Mouse (Mus musculus): ENCODE data around the gene Tada3. TPM values are rescaled to one million over a fixed set of nuclear protein-coding genes. Genes with fewer than 3 reads are reported as not detected.

Gene Tada3
- polyA plus RNA-seq, 1 experiment = not detected

DNA sequence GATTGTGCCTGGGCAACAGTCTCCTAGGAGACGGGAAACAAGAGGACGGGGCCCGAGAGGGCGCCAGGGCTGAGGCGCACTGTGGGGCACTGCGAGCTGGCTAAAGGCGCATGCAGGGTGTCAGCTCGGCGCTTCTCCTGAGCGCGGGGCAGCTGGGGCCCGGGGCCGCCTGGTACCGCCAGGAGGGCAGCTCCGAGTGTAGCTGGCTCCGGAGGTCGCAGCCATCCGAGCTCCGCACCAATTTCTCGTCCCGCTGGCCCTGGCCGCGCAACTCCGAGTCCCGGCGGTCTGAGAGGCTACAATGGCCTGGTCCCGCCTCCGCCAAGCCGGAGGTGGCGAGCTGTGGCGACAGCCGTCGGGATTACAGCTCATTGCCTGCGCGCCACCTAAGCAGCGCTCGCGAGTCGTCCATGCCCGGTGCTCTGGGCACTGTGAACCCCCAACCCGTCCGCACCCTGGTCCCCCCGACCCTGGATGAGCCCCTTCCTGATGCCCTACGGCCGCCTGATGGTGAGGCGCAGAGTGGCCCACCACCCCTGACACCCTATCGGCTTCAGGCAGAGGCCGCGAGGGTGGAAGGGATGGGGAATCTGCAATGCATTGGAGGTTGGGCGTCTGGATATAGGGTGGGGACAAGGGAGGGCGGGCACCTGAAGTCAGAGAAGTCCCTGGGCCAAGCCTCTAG lies 14.8 kb upstream of the Tada3 start:
- WGBS = 7% methylated on average over 51 of the region's 51 CpGs
- TF ChIP-seq POLR2A (IDR thresholded peaks at IDR 0.05; ENCODE audit: insufficient read depth, low read depth, low read length) (no peak), CTCF (IDR thresholded peaks at IDR 0.05; ENCODE audit: insufficient read depth, low read depth, low read length) (no peak)
- Histone ChIP-seq H3K27ac (ENCODE audit: insufficient read depth, low read depth, low read length) (no peak overlapping the region), H3K4me1 (ENCODE audit: control insufficient read depth, insufficient read depth, low read length) (peaks cover 12% of the 10 kb centered on the region), H3K4me3 (ENCODE audit: insufficient read depth, low read depth, low read length) (peak overlapping the region; percentile 47)

DNA sequence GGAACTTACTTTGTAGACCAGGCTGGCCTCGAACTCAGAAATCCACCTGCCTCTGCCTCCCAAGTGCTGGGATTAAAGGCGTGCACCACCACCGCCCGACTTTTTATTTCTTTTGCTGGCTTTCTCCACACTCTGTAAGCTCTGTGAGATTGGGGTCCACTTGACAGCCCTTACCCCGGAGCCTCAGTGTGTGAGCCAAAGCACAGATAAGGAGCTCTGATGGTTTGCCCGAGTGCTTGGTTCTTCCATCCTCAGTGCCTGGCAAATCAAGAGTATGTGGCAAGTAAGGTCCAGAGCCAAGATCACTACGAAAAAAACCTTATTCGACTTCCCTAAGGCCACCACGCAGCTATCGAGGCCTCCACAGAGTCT lies 14.3 kb upstream of the Tada3 start:
- 22% methylated on average over 10 of the region's 10 CpGs for WGBS
- Histone ChIP-seq H3K27ac (ENCODE audit: insufficient read depth, low read depth, low read length) (no peak overlapping the region), H3K4me3 (ENCODE audit: insufficient read depth, low read depth, low read length) (peak overlapping the region; percentile 47), H3K4me1 (ENCODE audit: control insufficient read depth, insufficient read depth, low read length) (peaks cover 12% of the 10 kb centered on the region)
- TF ChIP-seq POLR2A (IDR thresholded peaks at IDR 0.05; ENCODE audit: insufficient read depth, low read depth, low read length) = no peak
- TF ChIP-seq CTCF (IDR thresholded peaks at IDR 0.05; ENCODE audit: insufficient read depth, low read depth, low read length) = no peak

DNA sequence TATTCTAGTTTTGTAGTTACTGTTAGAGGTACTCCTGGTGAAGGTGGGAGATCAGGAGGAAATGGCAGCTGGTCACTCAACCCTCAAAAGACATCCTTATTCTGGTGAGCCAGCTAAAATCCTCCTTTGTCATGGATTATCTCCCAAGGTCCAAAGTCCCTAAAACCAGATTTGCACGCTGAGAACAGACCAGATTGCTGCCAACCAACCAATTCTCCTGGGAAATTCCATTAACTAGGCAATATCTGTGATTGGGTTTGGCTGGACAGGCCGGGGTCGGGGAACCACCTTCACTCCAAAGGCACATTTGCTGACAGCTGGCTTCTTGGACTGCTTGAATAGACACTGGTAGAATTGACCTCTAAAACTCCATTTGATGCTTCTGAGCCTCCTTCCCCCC lies 13.0 kb upstream of the Tada3 start:
- peaks cover 12% of the 10 kb centered on the region for H3K4me1 ChIP-seq (ENCODE audit: control insufficient read depth, insufficient read depth, low read length)
- TF ChIP-seq CTCF (IDR thresholded peaks at IDR 0.05; ENCODE audit: insufficient read depth, low read depth, low read length) (no peak), POLR2A (IDR thresholded peaks at IDR 0.05; ENCODE audit: insufficient read depth, low read depth, low read length) (no peak)
- no peak overlapping the region for H3K27ac ChIP-seq (ENCODE audit: insufficient read depth, low read depth, low read length)
- 93% methylated on average over 3 of the region's 3 CpGs for WGBS
- no peak overlapping the region for H3K4me3 ChIP-seq (ENCODE audit: insufficient read depth, low read depth, low read length)

DNA sequence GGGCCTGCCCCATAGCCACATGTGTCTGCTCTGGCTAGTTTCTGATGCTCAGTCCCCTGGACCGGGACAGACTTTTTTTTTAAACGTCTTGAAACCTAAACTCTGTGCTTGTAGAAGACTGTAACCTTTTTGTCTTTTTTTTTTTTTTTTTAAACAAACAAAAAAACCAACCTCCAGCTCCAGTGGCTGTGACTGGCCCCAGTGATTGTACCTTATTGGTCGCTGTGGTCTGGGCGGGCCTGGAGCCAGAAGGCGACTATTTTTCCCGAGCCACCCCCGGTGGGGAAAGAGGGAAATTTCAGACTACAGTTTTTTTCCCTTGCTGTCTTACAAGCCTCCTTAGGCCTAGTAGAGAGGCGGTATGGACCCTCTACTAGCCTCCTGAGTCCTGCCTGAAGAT lies 11.3 kb upstream of the Tada3 start, which contains the start of gene Ttll3:
Gene Ttll3 (plus strand): TSS at position 301 of the 400 bp plus-strand sequence.
- Histone ChIP-seq H3K4me3 (ENCODE audit: insufficient read depth, low read depth, low read length) (no peak within 1 kb of the TSS), H3K27ac (ENCODE audit: insufficient read depth, low read depth, low read length) (no peak within 1 kb of the TSS), H3K4me1 (ENCODE audit: control insufficient read depth, insufficient read depth, low read length) (peaks cover 19% of the 10 kb centered on the region)
- TF ChIP-seq CTCF (IDR thresholded peaks at IDR 0.05; ENCODE audit: insufficient read depth, low read depth, low read length) (no peak), POLR2A (IDR thresholded peaks at IDR 0.05; ENCODE audit: insufficient read depth, low read depth, low read length) (no peak)
- 61% methylated on average over 8 of the region's 8 CpGs for WGBS

DNA sequence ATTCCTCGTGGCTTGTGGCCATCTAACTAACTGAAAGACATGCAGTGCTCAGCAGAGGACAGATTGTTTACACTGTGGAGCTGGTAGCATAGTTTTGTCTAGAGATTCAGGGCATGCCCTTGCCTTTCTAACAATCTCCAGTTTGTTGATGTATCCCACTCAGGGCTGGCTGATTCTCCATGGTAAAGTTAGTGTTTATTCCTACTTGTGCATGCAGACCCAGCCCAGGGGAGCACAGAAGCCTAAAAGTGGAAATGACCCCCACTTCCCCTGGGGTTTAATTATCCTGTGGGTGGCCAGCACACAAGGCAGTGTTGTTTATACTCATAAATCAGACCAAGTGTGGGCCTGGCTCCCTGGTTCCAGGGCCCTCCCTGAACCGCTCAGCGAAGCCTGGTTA lies 8.3 kb upstream of the Tada3 start:
- TF ChIP-seq POLR2A (IDR thresholded peaks at IDR 0.05; ENCODE audit: insufficient read depth, low read depth, low read length) = no peak
- no peak for TF ChIP-seq CTCF (IDR thresholded peaks at IDR 0.05; ENCODE audit: insufficient read depth, low read depth, low read length)
- no peak overlapping the region for H3K27ac ChIP-seq (ENCODE audit: insufficient read depth, low read depth, low read length)
- 42% methylated on average over 3 of the region's 3 CpGs for WGBS
- peaks cover 7% of the 10 kb centered on the region for H3K4me1 ChIP-seq (ENCODE audit: control insufficient read depth, insufficient read depth, low read length)
- no peak overlapping the region for H3K4me3 ChIP-seq (ENCODE audit: insufficient read depth, low read depth, low read length)

GRCm38 (mm10) chr6:113385160-113385714 lies 7.6 kb upstream of the Tada3 start:
- Histone ChIP-seq H3K27ac (ENCODE audit: insufficient read depth, low read depth, low read length) (no peak overlapping the region), H3K4me3 (ENCODE audit: insufficient read depth, low read depth, low read length) (no peak overlapping the region), H3K4me1 (ENCODE audit: control insufficient read depth, insufficient read depth, low read length) (peaks cover 7% of the 10 kb centered on the region)
- TF ChIP-seq CTCF (IDR thresholded peaks at IDR 0.05; ENCODE audit: insufficient read depth, low read depth, low read length) (no peak), POLR2A (IDR thresholded peaks at IDR 0.05; ENCODE audit: insufficient read depth, low read depth, low read length) (no peak)
- WGBS = 60% methylated on average over 11 of the region's 11 CpGs

DNA sequence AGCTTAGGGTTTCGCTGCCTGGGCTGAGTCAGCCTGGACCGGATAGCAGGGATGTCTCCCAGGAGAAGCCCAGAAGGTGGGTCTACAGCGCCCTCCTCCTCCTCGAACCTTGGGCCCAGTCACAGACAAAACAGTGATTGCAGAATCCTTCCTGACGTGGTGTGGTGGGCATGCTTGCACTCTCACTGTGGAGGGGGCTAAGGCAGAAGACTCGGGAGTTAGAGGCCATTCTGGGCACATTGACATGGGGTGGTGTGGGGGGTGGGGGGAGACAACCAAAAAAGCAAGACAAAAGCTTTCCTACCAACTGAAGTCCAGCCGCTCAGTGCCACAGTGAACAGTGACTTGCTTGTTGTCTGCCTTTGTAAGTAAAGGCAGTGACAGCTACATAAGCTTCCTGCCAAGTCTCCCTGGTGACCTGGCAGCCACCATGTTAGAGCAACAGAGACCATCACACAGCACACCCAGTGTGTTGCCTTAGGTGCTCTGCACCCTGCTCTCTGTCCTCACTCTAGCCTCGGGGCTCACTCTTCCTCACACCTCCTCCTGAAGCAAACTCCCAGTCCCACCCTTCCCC lies 6.8 kb upstream of the Tada3 start:
- H3K4me1 ChIP-seq (ENCODE audit: control insufficient read depth, insufficient read depth, low read length) = peaks cover 7% of the 10 kb centered on the region
- WGBS = 39% methylated on average over 8 of the region's 8 CpGs
- no peak overlapping the region for H3K27ac ChIP-seq (ENCODE audit: insufficient read depth, low read depth, low read length)
- no peak overlapping the region for H3K4me3 ChIP-seq (ENCODE audit: insufficient read depth, low read depth, low read length)
- no peak for TF ChIP-seq CTCF (IDR thresholded peaks at IDR 0.05; ENCODE audit: insufficient read depth, low read depth, low read length)
- TF ChIP-seq POLR2A (IDR thresholded peaks at IDR 0.05; ENCODE audit: insufficient read depth, low read depth, low read length) = no peak

DNA sequence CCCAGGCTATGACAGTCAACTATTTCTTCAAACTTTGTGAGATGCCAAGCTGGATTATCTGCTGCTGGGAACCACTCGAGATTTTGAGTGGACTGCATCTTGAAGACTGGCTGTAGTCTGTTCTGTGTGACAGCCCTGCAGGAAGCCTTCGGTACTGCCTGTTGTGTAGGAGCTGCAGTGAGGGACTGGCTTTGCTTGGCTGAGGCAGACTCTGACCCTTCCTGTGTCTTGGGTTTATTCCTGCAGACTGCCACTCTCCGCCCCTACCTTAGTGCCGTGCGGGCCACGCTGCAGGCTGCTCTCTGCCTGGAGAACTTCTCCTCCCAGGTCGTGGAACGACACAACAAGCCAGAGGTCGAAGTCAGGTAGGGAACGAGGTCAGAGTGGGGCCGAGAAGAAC lies 2.8 kb upstream of the Tada3 start:
- WGBS = 91% methylated on average over 11 of the region's 11 CpGs
- Histone ChIP-seq H3K27ac (ENCODE audit: insufficient read depth, low read depth, low read length) (no peak overlapping the region), H3K4me1 (ENCODE audit: control insufficient read depth, insufficient read depth, low read length) (peaks cover 12% of the 10 kb centered on the region), H3K4me3 (ENCODE audit: insufficient read depth, low read depth, low read length) (no peak overlapping the region)
- TF ChIP-seq CTCF (IDR thresholded peaks at IDR 0.05; ENCODE audit: insufficient read depth, low read depth, low read length) (no peak), POLR2A (IDR thresholded peaks at IDR 0.05; ENCODE audit: insufficient read depth, low read depth, low read length) (no peak)

GRCm38 (mm10) chr6:113379246-113379645 lies 1.6 kb upstream of the Tada3 start:
- H3K4me3 ChIP-seq (ENCODE audit: insufficient read depth, low read depth, low read length) = no peak overlapping the region
- no peak overlapping the region for H3K27ac ChIP-seq (ENCODE audit: insufficient read depth, low read depth, low read length)
- peaks cover 7% of the 10 kb centered on the region for H3K4me1 ChIP-seq (ENCODE audit: control insufficient read depth, insufficient read depth, low read length)
- TF ChIP-seq POLR2A (IDR thresholded peaks at IDR 0.05; ENCODE audit: insufficient read depth, low read depth, low read length) (no peak), CTCF (IDR thresholded peaks at IDR 0.05; ENCODE audit: insufficient read depth, low read depth, low read length) (no peak)
- WGBS = 79% methylated on average over 6 of the region's 6 CpGs

Data from olfactory bulb, adult 2 months (tissue).